In the genomic region with DNA sequence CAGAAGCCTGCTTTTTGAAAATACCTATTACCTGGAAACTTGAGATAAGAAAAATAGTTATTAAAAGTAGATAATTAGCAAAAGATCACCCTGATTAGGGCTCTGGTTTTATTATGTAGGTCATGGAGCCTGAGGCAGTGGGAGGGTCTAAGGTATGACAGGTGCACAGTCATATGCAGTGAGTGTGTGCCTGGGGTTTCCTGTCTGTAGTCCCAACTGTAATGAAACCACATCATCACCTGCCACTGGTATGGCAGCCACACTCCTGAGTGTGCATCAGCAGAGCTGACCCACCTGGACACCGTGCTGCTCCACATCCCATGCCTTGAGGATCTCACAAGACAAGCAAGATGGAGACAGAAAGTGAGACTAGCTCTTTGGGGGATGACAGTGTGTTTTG, we compare ENCODE assay signal across 10 mouse cellular contexts. TPM values are rescaled to one million over a fixed set of nuclear protein-coding genes. Genes with fewer than 3 reads are reported as not detected.
DNase-seq lines count a peak whose midpoint lies in the region; ATAC-seq and TF ChIP-seq lines count a peak whose summit lies in the region.
"Had no signal": no experiment of that assay in that cellular context is flagged by ENCODE, and none has a peak within 500 bp of the region (broad histone marks: within the 10 kb centered on the region; RNA-seq: fewer than 3 reads in every experiment).

Gene Arhgap32 (plus strand): TSS at position 351 of the 400 bp plus-strand sequence.

- no peak within 1 kb of the TSS for H3K27ac ChIP-seq in hindbrain, embryonic 11.5 days (ENCODE audit: low read depth, low read length)
- H3K27ac ChIP-seq in hindbrain, embryonic 12.5 days: no peak within 1 kb of the TSS
- no peak within 1 kb of the TSS for H3K27ac ChIP-seq in ES-Bruce4 (ENCODE audit: insufficient read depth, low read length)

- H3K4me1 ChIP-seq in hindbrain, embryonic 11.5 days (replicated peaks; ENCODE audit: control insufficient read depth, insufficient read depth, low read length): no peaks in the 10 kb centered on the region
- 0 out of 2 replicates have a peak, but pooled peaks cover 2% of the 10 kb centered on the region for H3K4me1 ChIP-seq in hindbrain, embryonic 12.5 days
- peaks cover 3% of the 10 kb centered on the region for H3K4me1 ChIP-seq in ES-Bruce4 (ENCODE audit: control insufficient read depth, insufficient read depth, low read length)
- H3K4me1 ChIP-seq: megakaryocyte, embryonic 14.5 days had no signal

- DNase-seq in hindbrain, embryonic 11.5 days (ENCODE audit: low spot score): no peak
- DNase-seq in adrenal gland, postnatal 36 days: no peak
- no peak for DNase-seq in layer of hippocampus, postnatal 14 days (ENCODE audit: low spot score in 2 of 2)
- DNase-seq in embryo, embryonic 10 days (ENCODE audit: low spot score): no peak
- DNase-seq in cerebellum, adult 9-10 months: no peak
- DNase-seq in adipocyte (ENCODE audit: low spot score): no peak

- TF ChIP-seq CTCF in ES-Bruce4 (IDR thresholded peaks at IDR 0.05; ENCODE audit: low read depth, low read length): no peak

- TF ChIP-seq POLR2A in ES-Bruce4 (IDR thresholded peaks at IDR 0.05; ENCODE audit: insufficient read depth, low read length): no peak

- no peaks in the 10 kb centered on the region for H3K9me3 ChIP-seq in hindbrain, embryonic 11.5 days (ENCODE audit: control insufficient read depth, low read length)
- no peaks in the 10 kb centered on the region for H3K9me3 ChIP-seq in hindbrain, embryonic 12.5 days (replicated peaks)
- peaks cover 3% of the 10 kb centered on the region; the same call in 1 of the 2 replicates for H3K9me3 ChIP-seq in ES-Bruce4 (replicated peaks; ENCODE audit: control insufficient read depth, insufficient read depth, low read length, poor library complexity, severe bottlenecking)
- H3K9me3 ChIP-seq: G1E; megakaryocyte, embryonic 14.5 days had no signal

- H3K27me3 ChIP-seq in hindbrain, embryonic 11.5 days (ENCODE audit: control insufficient read depth, insufficient read depth, low read length): no peaks in the 10 kb centered on the region
- no peaks in the 10 kb centered on the region for H3K27me3 ChIP-seq in hindbrain, embryonic 12.5 days
- H3K27me3 ChIP-seq in ES-Bruce4 (ENCODE audit: control insufficient read depth, insufficient read depth, low read length, poor library complexity, severe bottlenecking): no peaks in the 10 kb centered on the region
- H3K27me3 ChIP-seq: megakaryocyte, embryonic 14.5 days had no signal

- no peak within 1 kb of the TSS for H3K9ac ChIP-seq in hindbrain, embryonic 11.5 days (ENCODE audit: low read depth, low read length)
- no peak within 1 kb of the TSS for H3K9ac ChIP-seq in hindbrain, embryonic 12.5 days
- no peak within 1 kb of the TSS for H3K9ac ChIP-seq in ES-Bruce4 (ENCODE audit: low read depth, poor library complexity, severe bottlenecking)

- no peaks in the 10 kb centered on the region for H3K36me3 ChIP-seq in hindbrain, embryonic 11.5 days (ENCODE audit: control insufficient read depth, insufficient read depth, low read length)
- H3K36me3 ChIP-seq in hindbrain, embryonic 12.5 days: no peaks in the 10 kb centered on the region
- H3K36me3 ChIP-seq in ES-Bruce4 (ENCODE audit: control insufficient read depth, insufficient read depth, low read length, poor library complexity, severe bottlenecking): no peaks in the 10 kb centered on the region; the same call in 1 of the 2 replicates
- H3K36me3 ChIP-seq: G1E had no signal

- H3K4me3 ChIP-seq in hindbrain, embryonic 11.5 days (ENCODE audit: low read depth, low read length): no peak within 1 kb of the TSS
- H3K4me3 ChIP-seq in hindbrain, embryonic 12.5 days: no peak within 1 kb of the TSS
- H3K4me3 ChIP-seq in ES-Bruce4 (ENCODE audit: low read depth, low read length): no peak within 1 kb of the TSS
- H3K4me3 ChIP-seq: megakaryocyte, embryonic 14.5 days had no signal

- no peak for ATAC-seq in hindbrain, embryonic 11.5 days (ENCODE audit: low FRiP score)
- ATAC-seq in hindbrain, embryonic 12.5 days (ENCODE audit: low FRiP score): no peak

- no peak for TF ChIP-seq EP300 in ES-Bruce4 (IDR thresholded peaks at IDR 0.05; ENCODE audit: insufficient read depth, low read depth, low read length)

- H3K4me2 ChIP-seq in hindbrain, embryonic 11.5 days (replicated peaks; ENCODE audit: low read depth, low read length): no peak within 1 kb of the TSS
- H3K4me2 ChIP-seq in hindbrain, embryonic 12.5 days (replicated peaks): no peak within 1 kb of the TSS

- WGBS in hindbrain, embryonic 11.5 days: 88% methylated on average over 1 of the region's 1 CpGs
- WGBS in hindbrain, embryonic 12.5 days: 95% methylated on average over 1 of the region's 1 CpGs

RNA-seq across cellular contexts. Expression of gene Arhgap32, which starts in this region (rescaled TPM):
- 8.2 and 10.7 TPM in 2 replicates for polyA plus RNA-seq in hindbrain, embryonic 11.5 days (2014; fragmentation: Nextera tagmentation; extraction: Ambion mirVana)
- 7.3 and 7.6 TPM in 2 replicates for polyA plus RNA-seq in hindbrain, embryonic 12.5 days (2016; fragmentation: Nextera tagmentation; extraction: Ambion mirVana)
- polyA plus RNA-seq in ES-Bruce4 (2011; ENCODE audit: insufficient read depth, insufficient read length, low read depth, missing spikeins): 59.2 and 64.2 TPM in 2 replicates
- 10 to 100 TPM; 50.3 to 71.4 TPM for total RNA-seq in adrenal gland, postnatal 36 days (2021)
- 100 to 1,000 TPM; 188 to 201 TPM for total RNA-seq in layer of hippocampus, postnatal 14 days (2021)
